Mouse (Mus musculus): ENCODE results near the gene Gemin6. TPM values are rescaled to one million over a fixed set of nuclear protein-coding genes. Genes with fewer than 3 reads are reported as not detected.
"Not testable (repeated sequence)": the region's sequence is repeated elsewhere in the genome, so short reads cannot be mapped to it uniquely, and the experiment has no call there.

The Gemin6 gene
- total and polyA plus RNA-seq, 2 experiments: 2.3 to 4.9 TPM

GRCm38 (mm10) chr17:80206301-80206670 is 18.0 kb upstream of the Gemin6 start:
- TF ChIP-seq POLR2A (IDR thresholded peaks at IDR 0.05; ENCODE audit: extremely low read depth, insufficient read depth, low read length) (no peak), CTCF (IDR thresholded peaks at IDR 0.05; ENCODE audit: low read depth, low read length) (no peak)
- peaks cover 4% of the 10 kb centered on the region; the same call in 1 of the 2 replicates for H3K4me1 ChIP-seq (ENCODE audit: control insufficient read depth, insufficient read depth, low read length)
- H3K79me2 ChIP-seq (ENCODE audit: control insufficient read depth, insufficient read depth, low read length): peaks cover 6% of the 10 kb centered on the region; the same call in 1 of the 2 replicates
- H3K9ac ChIP-seq (ENCODE audit: low read depth, low read length): peak overlapping the region; percentile 96
- H3K27ac ChIP-seq (replicated peaks; ENCODE audit: insufficient read depth, low read depth, low read length): peak overlapping the region; percentile 49
- H3K36me3 ChIP-seq (ENCODE audit: control insufficient read depth, insufficient read depth, low read length): peaks cover 34% of the 10 kb centered on the region
- WGBS: under 1% methylated on average over 36 of the region's 36 CpGs
- no peak for DNase-seq (ENCODE audit: extremely low read depth, low read depth, low spot score)
- no peaks in the 10 kb centered on the region for H3K27me3 ChIP-seq (ENCODE audit: control insufficient read depth, insufficient read depth, low read length)
- peak overlapping the region; percentile 94 for H3K4me3 ChIP-seq (ENCODE audit: insufficient read depth, low read depth, low read length)

- peaks cover 6% of the 10 kb centered on the region; the same call in 1 of the 2 replicates for H3K79me2 ChIP-seq (ENCODE audit: control insufficient read depth, insufficient read depth, low read length)
- H3K4me3 ChIP-seq (ENCODE audit: insufficient read depth, low read depth, low read length): peak within 1 kb of the TSS; percentile 94
- TF ChIP-seq POLR2A (IDR thresholded peaks at IDR 0.05; ENCODE audit: extremely low read depth, insufficient read depth, low read length) (peak; percentile 100), CTCF (IDR thresholded peaks at IDR 0.05; ENCODE audit: low read depth, low read length) (no peak)
- under 1% methylated on average over 91 of the region's 95 CpGs for WGBS
- no peaks in the 10 kb centered on the region for H3K27me3 ChIP-seq (ENCODE audit: control insufficient read depth, insufficient read depth, low read length)
- peak within 1 kb of the TSS; percentile 84 for H3K27ac ChIP-seq (replicated peaks; ENCODE audit: insufficient read depth, low read depth, low read length)
- H3K9ac ChIP-seq (ENCODE audit: low read depth, low read length): peak within 1 kb of the TSS; percentile 96
- peaks cover 4% of the 10 kb centered on the region; the same call in 1 of the 2 replicates for H3K4me1 ChIP-seq (ENCODE audit: control insufficient read depth, insufficient read depth, low read length)
- peaks cover 28% of the 10 kb centered on the region for H3K36me3 ChIP-seq (ENCODE audit: control insufficient read depth, insufficient read depth, low read length)
- peak; percentile 92 for DNase-seq (ENCODE audit: extremely low read depth, low read depth, low spot score)
These were observed 17.3 kb upstream of the Gemin6 start, which contains the start of the genes Srsf7 and Ttc39d for GRCm38 (mm10) chr17:80206671-80207581. Gene Srsf7, minus strand, starts transcription at chr17:80207307. Gene Ttc39d, plus strand, starts transcription at chr17:80207460.

- H3K4me1 ChIP-seq (ENCODE audit: control insufficient read depth, insufficient read depth, low read length); DNase-seq (ENCODE audit: extremely low read depth, low read depth, low spot score); H3K79me2 ChIP-seq (ENCODE audit: control insufficient read depth, insufficient read depth, low read length); H3K36me3 ChIP-seq (ENCODE audit: control insufficient read depth, insufficient read depth, low read length); H3K4me3 ChIP-seq (ENCODE audit: insufficient read depth, low read depth, low read length); H3K27me3 ChIP-seq (ENCODE audit: control insufficient read depth, insufficient read depth, low read length); H3K9ac ChIP-seq (ENCODE audit: low read depth, low read length); H3K27ac ChIP-seq (replicated peaks; ENCODE audit: insufficient read depth, low read depth, low read length): not testable (repeated sequence)
- WGBS: 97% methylated on average over 4 of the region's 4 CpGs
These were observed 10.2 kb upstream of the Gemin6 start for GRCm38 (mm10) chr17:80213998-80214397.

- 80% methylated on average over 2 of the region's 2 CpGs for WGBS
- no peaks in the 10 kb centered on the region for H3K27me3 ChIP-seq (ENCODE audit: control insufficient read depth, insufficient read depth, low read length)
- no peak overlapping the region for H3K27ac ChIP-seq (replicated peaks; ENCODE audit: insufficient read depth, low read depth, low read length)
- H3K9ac ChIP-seq (ENCODE audit: low read depth, low read length): no peak overlapping the region
- H3K79me2 ChIP-seq (ENCODE audit: control insufficient read depth, insufficient read depth, low read length): no peaks in the 10 kb centered on the region
- no peak overlapping the region for H3K4me3 ChIP-seq (ENCODE audit: insufficient read depth, low read depth, low read length)
- no peak for TF ChIP-seq CTCF (IDR thresholded peaks at IDR 0.05; ENCODE audit: low read depth, low read length)
- no peak for TF ChIP-seq POLR2A (IDR thresholded peaks at IDR 0.05; ENCODE audit: extremely low read depth, insufficient read depth, low read length)
- no peaks in the 10 kb centered on the region for H3K36me3 ChIP-seq (ENCODE audit: control insufficient read depth, insufficient read depth, low read length)
- H3K4me1 ChIP-seq (ENCODE audit: control insufficient read depth, insufficient read depth, low read length): peaks cover 6% of the 10 kb centered on the region; the same call in 1 of the 2 replicates
- no peak for DNase-seq (ENCODE audit: extremely low read depth, low read depth, low spot score)
These were observed 4.1 kb upstream of the Gemin6 start for GRCm38 (mm10) chr17:80220131-80220530.

- Histone ChIP-seq H3K27me3 (ENCODE audit: control insufficient read depth, insufficient read depth, low read length) (no peaks in the 10 kb centered on the region), H3K4me1 (ENCODE audit: control insufficient read depth, insufficient read depth, low read length) (peaks cover 6% of the 10 kb centered on the region; the same call in 1 of the 2 replicates), H3K27ac (replicated peaks; ENCODE audit: insufficient read depth, low read depth, low read length) (no peak overlapping the region), H3K79me2 (ENCODE audit: control insufficient read depth, insufficient read depth, low read length) (no peaks in the 10 kb centered on the region), H3K36me3 (ENCODE audit: control insufficient read depth, insufficient read depth, low read length) (no peaks in the 10 kb centered on the region), H3K4me3 (ENCODE audit: insufficient read depth, low read depth, low read length) (no peak overlapping the region), H3K9ac (ENCODE audit: low read depth, low read length) (no peak overlapping the region)
- 82% methylated on average over 9 of the region's 9 CpGs for WGBS
- DNase-seq (ENCODE audit: extremely low read depth, low read depth, low spot score): no peak
- TF ChIP-seq CTCF (IDR thresholded peaks at IDR 0.05; ENCODE audit: low read depth, low read length): no peak
- no peak for TF ChIP-seq POLR2A (IDR thresholded peaks at IDR 0.05; ENCODE audit: extremely low read depth, insufficient read depth, low read length)
These were observed 3.0 kb upstream of the Gemin6 start for GRCm38 (mm10) chr17:80221202-80221601.
